Mouse (Mus musculus) cerebellum, postnatal 10 days (tissue): ENCODE data around the gene Mamld1.
"Not testable (repeated sequence)": the region's sequence is repeated elsewhere in the genome, so short reads cannot be mapped to it uniquely, and the experiment has no call there.

ENCODE experiments used
- DNase-seq, 2 experiments: peaks; one replicate each; pipeline ENCODE4 v3.0.0; 2021; ENCODE audit warnings: mixed read lengths in 2 of 2

The Mamld1 gene

GRCm38 (mm10) chrX:71049864-71050576 is at the start of gene Mamld1:
TSS of gene Mamld1 (plus strand) at chrX:71050256.
- peak; percentile 79 to 85 for DNase-seq

- peak; percentile 3 to 6 for DNase-seq
Observed at GRCm38 (mm10) chrX:71024718-71025117, 25.3 kb upstream of the Mamld1 start.

- no peak for DNase-seq
Observed at GRCm38 (mm10) chrX:71028007-71028406, 22.0 kb upstream of the Mamld1 start.

- DNase-seq, result not testable (repeated sequence)
Observed at GRCm38 (mm10) chrX:71028976-71029375, 21.1 kb upstream of the Mamld1 start.

- DNase-seq, result peak; percentile 37 to 58
Observed at GRCm38 (mm10) chrX:71050677-71051311, 738 bp downstream of the Mamld1 start.

GRCm38 (mm10) chrX:71051361-71052114 is 1.5 kb downstream of the Mamld1 start:
- peak; percentile 49 to 54 for DNase-seq

- DNase-seq, result peak; percentile 94
Observed at GRCm38 (mm10) chrX:71052115-71052478, 2.0 kb downstream of the Mamld1 start.

GRCm38 (mm10) chrX:71052481-71053216 is 2.6 kb downstream of the Mamld1 start:
- peak; percentile 56 to 61 for DNase-seq

GRCm38 (mm10) chrX:71053246-71053645 is 3.2 kb downstream of the Mamld1 start:
- DNase-seq, result peak; percentile 5 to 7

- DNase-seq, result no peak
Observed at GRCm38 (mm10) chrX:71056968-71057367, 6.9 kb downstream of the Mamld1 start.

GRCm38 (mm10) chrX:71085092-71085807 is 35.2 kb downstream of the Mamld1 start:
- DNase-seq, result peak; percentile 59 to 65

GRCm38 (mm10) chrX:71087370-71088079 is 37.5 kb downstream of the Mamld1 start:
- no peak for DNase-seq

GRCm38 (mm10) chrX:71088080-71088414 is 38.0 kb downstream of the Mamld1 start:
- DNase-seq, result peak; percentile 24 to 29

- DNase-seq, result peak in 1 of 2 experiments; percentile 19
Observed at GRCm38 (mm10) chrX:71105820-71106219, 55.8 kb downstream of the Mamld1 start.

GRCm38 (mm10) chrX:71106392-71106791 is 56.3 kb downstream of the Mamld1 start:
- peak; percentile 43 to 46 for DNase-seq

- no peak for DNase-seq
Observed at GRCm38 (mm10) chrX:71108056-71108735, 58.1 kb downstream of the Mamld1 start.

- no peak for DNase-seq
Observed at GRCm38 (mm10) chrX:71110333-71110732, 60.3 kb downstream of the Mamld1 start.

GRCm38 (mm10) chrX:71122359-71123293 is 72.6 kb downstream of the Mamld1 start:
- DNase-seq, result peak; percentile 30 to 39

- peak; percentile 37 to 59 for DNase-seq
Observed at GRCm38 (mm10) chrX:71125013-71125412, 75.0 kb downstream of the Mamld1 start.

GRCm38 (mm10) chrX:71131464-71131863 is 81.4 kb downstream of the Mamld1 start:
- DNase-seq, result peak; percentile 62 to 66
